Mouse (Mus musculus): ENCODE measurements around the gene Zfp362. TPM values are rescaled to one million over a fixed set of nuclear protein-coding genes. Genes with fewer than 3 reads are reported as not detected.

The Zfp362 gene
- polyA plus RNA-seq, 1 experiment = 25.9 TPM

DNA sequence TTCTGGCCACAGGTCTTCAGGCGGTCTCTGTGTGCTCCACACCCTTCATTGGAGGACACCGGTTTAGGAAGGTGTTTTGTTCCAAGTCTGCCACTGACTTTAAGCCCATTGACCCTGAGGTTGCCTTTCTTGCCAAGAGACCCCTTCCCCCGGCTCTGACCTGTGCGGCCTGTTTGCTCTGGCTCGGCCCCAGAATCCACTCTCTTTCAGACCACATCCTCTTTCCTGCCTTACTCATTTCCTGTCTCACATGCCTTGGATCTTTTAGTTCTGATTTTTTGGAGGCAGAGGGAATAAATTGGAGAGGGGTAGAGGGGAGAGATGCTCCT lies 76.2 kb downstream of the Zfp362 start:
- no peak for DNase-seq (ENCODE audit: low read depth)

GRCm38 (mm10) chr4:128729033-128729708 lies 76.7 kb downstream of the Zfp362 start:
- no peak for DNase-seq (ENCODE audit: low read depth)

DNA sequence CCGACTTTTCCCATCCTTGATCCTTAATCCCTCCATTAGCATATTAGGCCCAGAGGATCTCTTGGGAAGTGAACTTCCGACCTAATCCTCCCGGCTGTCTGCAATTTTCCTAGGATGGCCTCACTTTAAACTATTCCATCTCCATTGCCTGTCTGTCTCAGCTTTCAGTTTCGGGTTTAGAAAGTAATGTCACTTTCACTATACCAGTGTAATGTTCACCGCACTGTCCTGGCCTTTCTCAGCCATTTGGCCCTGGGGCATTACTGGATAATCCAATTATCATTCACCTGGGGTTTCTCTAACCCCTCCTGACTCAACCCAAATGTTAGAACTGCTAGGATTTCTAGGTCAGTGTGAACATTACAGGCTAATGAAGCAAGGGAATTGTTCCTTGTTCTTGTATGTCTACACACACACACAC lies 77.4 kb downstream of the Zfp362 start:
- no peak for DNase-seq (ENCODE audit: low read depth)

DNA sequence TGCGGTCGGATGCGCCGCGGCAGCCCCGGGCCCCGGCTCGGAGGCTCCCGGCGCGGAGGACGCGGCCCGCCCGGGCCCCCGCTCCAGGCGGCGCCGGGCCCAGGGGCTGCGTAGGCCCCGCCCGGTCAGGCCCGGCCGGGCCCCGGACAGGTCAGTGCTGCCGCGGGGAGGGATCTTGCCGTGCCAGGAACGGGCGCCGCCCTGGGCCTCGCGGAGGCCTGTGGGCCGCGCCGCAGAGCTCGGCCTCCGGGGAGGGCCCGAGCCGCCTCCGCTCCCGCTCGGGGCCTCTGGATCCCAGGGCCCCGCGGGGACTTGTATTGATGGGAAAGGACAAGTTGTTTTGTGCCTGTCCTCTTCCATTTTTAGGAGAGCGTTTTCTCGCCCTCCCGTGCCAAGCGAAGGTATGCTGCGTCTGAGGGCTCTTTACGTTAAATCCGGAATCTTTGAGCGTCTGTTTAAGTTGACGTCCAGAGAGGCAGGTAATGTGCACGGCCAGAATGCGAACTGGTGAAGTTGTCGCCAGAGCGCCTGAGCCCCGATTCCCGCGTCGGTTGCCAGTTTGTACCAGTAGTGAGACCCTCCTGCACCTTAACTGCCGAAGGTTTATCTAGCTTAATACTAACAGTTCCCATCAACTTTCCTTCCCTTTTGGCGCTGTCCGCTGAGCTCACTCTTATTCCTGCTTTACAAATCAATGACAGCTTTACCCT lies 78.0 kb downstream of the Zfp362 start:
- no peak for DNase-seq (ENCODE audit: low read depth)

DNA sequence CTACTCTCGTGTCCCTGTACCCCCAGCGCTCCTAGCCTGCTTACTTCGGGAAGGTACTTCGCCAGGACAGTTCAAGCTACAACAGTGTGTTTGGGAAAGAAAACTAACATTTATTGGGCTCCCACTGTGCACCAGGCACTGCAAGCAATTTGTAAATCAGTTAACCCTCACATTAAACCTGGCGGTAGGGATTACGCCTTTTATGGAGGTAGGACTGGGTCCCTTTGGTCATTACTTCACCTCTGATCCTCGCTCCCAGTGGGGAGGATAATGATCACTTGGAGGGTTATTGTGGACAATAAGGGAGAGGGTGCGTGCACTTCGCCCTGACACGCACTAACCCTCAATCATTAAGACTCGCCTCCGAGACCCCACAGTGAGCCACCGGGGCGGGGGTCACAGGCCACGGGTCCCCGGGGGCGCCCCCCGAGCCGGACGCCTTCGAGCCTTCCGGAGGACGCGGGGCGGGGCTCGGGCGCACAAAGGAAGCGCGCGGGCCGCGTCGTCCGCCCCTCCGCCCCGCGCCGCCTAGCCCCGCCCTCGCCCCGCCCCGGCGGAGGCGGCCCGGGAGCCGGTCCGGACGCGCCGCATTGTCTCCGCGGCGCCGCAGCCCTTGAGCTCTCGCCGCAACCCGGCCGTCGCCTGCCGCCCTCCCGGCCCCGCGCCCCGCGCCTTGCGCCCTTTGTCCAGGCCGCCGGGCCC lies 78.7 kb downstream of the Zfp362 start:
- DNase-seq (ENCODE audit: low read depth) = no peak

GRCm38 (mm10) chr4:128724059-128724458 lies 81.8 kb downstream of the Zfp362 start:
- no peak for DNase-seq (ENCODE audit: low read depth)

DNA sequence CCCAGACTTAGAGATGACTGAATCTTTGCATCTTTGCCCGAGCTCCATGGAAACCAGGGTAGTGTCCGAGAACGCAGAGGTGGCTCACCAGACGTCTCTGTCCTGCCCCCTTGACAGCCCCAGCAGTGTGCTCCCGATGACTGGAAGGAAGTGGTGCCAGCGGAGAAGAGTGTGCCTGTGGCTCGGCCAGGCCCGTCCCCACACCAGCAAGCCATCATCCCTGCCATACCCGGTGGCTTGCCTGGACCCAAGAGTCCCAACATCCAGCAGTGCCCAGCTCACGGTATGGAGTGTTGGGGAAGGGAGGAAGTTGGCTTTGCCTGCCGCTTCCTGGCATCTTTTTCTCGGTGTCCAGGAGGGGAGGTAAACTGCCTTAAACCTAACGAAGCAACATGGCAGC lies 82.4 kb downstream of the Zfp362 start:
- no peak for DNase-seq (ENCODE audit: low read depth)

Other genes starting within 250 kb of the Zfp362 start
- gene Zscan20, start 195.9 kb downstream of the Zfp362 start, polyA plus RNA-seq (2012; rRNA removed) = 2.1 and 2.4 TPM in 2 replicates
- 2.2 TPM in 2 replicates for gene Tlr12, start 187.4 kb downstream of the Zfp362 start, polyA plus RNA-seq (2012; rRNA removed)
- gene Phc2, start 151.3 kb downstream of the Zfp362 start, polyA plus RNA-seq (2012; rRNA removed) = 72.2 and 83.8 TPM in 2 replicates
- gene A3galt2, start 50.7 kb downstream of the Zfp362 start, polyA plus RNA-seq (2012; rRNA removed) = 1.3 and 1.4 TPM in 2 replicates
- 2.9 and 4.4 TPM in 2 replicates for gene Trim62, start 77.5 kb upstream of the Zfp362 start, polyA plus RNA-seq (2012; rRNA removed)
- gene Azin2, start 156.4 kb upstream of the Zfp362 start, polyA plus RNA-seq (2012; rRNA removed) = 25.9 and 28.3 TPM in 2 replicates
- gene Ak2, start 185.9 kb upstream of the Zfp362 start, polyA plus RNA-seq (2012; rRNA removed) = 79.2 and 129 TPM in 2 replicates

All from gonadal fat pad, adult 2 months (tissue).